Mouse (Mus musculus): ENCODE measurements around the gene Fgf22.

The Fgf22 gene

DNA sequence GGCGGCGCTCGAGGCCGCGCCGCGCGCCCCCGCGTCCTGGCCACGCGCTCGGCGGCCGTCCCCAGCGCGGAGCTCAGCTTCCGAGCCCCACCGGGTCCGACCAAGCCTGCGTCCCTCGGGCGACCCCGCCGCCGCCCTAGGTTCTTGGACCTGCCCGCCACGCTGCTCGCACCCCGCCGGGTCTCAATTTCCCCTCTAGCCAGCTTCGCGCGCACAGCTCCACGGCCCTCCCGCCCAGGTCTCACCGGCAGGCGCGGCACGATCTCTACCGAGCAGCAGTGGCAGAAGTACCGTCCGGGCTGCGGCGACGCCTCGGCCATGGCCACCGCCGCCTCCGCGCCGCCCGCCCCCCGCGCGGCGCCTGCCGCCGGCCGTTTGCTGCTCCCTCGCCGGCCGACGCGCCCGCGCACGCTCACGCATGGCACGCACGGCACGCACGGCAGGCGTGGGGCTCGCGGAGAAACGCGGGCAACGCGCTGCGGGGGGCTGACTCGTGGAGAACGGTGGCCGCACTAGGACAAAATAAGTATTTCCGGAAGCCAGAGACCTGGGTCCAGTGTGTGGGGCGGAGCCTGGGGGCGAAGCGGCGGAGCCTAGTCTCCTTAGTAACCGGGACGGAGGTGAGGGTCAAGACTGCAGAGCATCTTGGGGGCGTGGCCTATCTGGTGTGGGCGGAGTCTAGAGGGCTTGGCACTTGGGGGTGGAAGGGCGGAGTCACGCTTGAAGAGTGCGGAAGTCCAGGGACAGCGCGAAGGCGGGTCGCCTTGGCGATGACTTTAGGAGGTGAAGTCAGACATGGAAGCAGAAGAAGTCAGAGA is 11.8 kb downstream of the Fgf22 start, which contains the start of gene Rnf126:
Gene Rnf126, minus strand, starts transcription at position 445 of the 818 bp plus-strand sequence.
- peak; percentile 99 to 100 for DNase-seq (ENCODE audit: low spot score in 2 of 2)

DNA sequence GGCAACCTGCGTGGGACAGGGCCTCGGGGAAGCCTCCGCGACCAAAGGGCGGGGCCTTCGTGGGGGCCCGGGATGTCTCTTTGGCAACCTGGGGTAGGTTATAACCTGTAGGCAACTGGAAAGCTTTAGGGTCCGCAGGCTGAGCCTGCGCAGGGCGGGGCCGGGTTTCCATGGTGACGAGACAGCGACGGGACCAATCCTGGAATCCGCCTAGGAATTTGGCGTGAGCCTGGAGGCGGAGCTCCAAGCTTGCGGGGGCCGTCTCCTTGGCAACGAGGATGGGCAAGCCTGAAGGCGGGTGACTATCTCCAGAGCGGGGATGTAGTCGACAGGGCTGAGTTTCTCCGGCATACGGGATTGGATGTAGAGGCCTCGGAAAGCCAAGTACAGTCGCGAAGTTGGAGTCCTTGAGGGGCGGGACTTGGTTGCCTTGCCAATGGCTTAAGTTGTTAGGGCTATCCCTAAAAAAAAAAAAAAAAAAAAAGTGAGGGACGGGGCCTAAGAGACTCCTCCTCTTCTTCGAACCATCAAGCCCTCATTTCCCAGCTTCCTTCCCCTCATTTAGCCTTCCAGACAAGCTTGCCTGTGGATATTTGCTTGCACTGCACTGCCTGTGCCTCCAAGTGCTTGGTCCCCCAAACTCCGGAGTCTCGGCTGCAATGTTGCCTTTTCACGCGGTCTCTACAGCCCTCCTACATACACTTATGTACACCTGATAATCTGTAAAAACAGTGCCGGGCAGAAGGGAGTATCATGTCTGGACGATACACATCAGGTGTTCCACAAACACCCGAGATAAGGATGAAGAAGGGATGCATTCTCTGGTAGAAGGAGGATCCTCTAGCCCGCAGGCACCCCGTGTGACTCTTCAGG is 12.7 kb downstream of the Fgf22 start:
- peak; percentile 91 to 95 for DNase-seq (ENCODE audit: low spot score in 2 of 2)

DNA sequence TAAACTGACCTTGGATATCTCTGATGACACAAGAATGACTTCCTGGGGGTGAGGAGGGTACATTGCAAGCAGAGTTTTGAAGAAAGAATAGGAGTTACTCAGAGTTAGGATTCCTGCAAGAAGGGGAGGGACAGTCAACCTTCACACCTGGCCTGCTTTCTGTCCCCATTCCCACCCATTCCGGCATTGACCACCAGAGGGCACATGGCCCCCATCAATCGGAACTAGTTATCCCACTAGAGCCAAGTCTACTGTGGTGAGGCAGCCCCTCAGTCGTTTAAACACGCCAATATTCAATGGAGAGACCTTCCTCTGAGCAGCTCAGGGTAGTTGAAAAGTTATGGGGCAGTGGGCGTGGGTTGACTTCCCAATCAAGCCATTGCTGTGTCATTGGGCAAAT is 13.5 kb downstream of the Fgf22 start:
- DNase-seq (ENCODE audit: low spot score in 2 of 2) = peak; percentile 55 to 75

DNA sequence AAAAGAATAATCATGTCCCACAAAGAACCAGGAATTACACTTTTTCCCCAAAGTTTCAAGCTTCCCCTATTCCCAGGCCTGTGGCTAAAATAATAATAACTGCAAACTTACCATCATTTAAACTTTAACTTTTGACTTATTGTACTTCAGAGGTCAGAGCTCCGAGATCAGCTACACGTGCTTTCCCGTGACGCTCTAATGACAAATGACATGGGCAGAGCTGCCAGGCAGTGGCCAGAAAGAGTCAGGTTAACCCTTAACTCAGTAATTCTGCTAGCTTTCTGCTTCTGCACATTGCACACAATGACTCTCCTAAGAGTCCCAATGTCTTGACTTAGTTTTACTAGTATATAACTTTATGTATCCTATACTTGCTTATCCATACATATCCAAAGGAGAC is 14.5 kb downstream of the Fgf22 start:
- no peak for DNase-seq (ENCODE audit: low spot score in 2 of 2)

DNA sequence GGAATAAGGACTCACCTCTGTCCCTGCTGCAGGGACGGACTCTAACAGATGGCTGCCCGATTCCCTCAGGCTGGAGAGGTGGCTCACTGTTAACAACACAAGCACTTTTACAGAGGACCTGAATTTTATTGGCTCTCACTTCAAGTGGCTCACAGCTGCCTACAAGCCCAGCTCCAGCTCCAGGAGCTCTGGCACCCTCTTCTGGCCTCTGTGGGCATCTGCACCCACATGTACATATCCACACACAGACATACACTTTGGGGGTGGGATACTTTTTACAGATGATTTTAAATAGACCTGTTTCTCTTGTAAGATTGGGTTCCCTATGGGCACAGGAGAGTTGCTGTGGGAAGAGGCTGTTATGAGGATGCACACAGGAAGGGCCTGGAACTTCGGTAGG is 17.4 kb downstream of the Fgf22 start:
- DNase-seq (ENCODE audit: low spot score in 2 of 2) = no peak

DNA sequence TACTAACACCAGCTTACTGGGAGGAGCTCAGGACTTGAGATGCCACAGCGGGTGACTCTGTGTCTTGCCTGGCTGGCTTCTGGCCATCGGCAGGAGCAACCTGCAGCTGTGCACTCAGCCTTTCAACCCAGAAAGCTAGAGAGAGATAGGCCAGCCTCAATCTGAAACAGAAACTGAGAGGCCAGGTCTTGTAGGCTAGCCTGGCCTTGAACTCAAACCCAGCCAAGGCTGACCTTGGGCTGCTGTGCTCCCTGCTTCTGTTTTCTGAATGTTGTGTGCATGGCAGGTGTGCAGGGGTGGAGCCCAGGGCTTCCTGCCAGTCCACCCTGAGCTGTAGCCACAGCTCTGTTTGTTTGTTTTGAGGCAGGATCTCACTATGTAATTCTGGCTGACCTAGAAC is 18.3 kb downstream of the Fgf22 start:
- peak in 1 of 2 experiments; percentile 15 for DNase-seq (ENCODE audit: low spot score in 2 of 2)

DNA sequence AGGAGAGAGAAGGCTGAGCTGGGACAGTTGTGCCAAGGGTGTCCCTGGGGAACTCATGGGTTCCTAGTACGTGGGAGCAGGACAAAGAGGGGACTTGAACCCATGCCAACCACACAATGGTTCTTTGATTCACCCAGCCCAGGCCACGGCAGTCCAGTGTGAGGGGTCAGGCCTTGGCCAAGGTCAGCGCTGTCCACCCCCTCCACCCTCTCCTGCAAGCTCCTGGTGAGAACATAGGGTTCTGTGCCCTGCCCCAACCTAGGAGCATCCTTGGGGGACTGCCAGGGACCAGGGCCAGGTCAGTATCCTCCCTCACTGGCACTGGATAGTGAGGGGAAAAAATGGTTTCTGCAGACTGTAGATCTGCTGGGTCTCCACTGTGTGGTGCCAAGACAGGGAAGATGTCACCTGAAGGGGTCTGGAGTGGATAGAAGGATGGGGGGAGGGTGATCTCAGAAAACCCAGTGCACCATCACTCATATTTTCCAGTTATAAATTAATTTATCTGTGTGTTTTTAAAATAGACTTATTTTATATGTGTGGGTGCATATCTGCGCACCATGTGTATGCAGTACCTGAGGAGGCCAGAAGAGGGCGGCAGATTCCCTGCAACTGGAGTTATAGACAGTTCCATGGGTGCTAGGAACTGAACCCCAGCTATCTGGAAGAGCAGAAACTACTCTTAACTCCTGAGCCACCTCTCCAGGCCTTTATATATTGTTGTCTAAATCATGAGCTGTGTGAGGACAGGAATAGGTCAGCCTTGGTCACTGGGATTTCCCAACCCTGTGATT is 19.8 kb downstream of the Fgf22 start:
- DNase-seq (ENCODE audit: low spot score in 2 of 2) = peak in 1 of 2 experiments; percentile 47

DNA sequence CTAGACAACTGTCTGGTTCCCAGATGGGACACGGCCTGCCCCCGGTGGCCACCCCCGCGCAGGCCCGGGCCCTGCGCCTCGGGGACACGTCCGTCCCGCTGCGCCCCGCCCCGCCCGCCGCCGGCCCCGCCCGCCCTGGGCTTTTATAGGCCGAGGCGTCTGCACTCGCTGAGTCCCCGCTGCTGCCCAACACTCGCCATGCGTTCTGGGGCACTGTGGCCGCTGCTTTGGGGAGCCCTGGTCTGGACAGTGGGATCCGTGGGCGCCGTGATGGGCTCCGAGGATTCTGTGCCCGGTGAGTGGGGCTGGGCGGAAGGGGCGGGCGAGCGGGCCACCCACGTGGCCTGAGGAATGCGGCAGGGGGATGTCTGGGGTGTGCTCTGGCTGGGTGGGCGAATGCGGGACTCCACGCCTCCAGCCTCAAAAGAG is 22.2 kb downstream of the Fgf22 start, which contains the start of gene Fstl3:
Gene Fstl3, plus strand, starts transcription at position 170 of the 429 bp plus-strand sequence.
- DNase-seq (ENCODE audit: low spot score in 2 of 2) = no peak

DNA sequence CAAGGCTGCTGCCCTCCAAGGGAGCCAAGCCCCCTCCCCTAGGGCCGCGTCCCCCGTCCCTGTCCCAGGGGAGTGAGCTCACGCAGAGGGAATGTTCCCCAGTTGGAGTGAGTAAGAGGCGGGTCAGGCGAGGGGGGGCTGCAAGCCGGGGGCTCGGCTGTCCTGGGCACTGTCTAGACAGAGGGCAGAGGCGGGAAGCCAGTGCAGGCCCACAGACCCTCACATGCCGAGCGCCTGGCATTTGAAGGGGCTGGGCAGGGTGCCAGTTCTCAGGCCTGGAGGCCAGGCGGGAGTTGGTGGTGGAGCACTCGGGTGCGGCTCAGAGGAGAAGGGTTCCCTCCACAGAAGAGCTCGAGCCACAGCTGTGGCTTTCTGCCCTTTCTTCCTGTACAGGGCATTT is 23.1 kb downstream of the Fgf22 start:
- DNase-seq (ENCODE audit: low spot score in 2 of 2) = peak; percentile 67 to 70

DNA sequence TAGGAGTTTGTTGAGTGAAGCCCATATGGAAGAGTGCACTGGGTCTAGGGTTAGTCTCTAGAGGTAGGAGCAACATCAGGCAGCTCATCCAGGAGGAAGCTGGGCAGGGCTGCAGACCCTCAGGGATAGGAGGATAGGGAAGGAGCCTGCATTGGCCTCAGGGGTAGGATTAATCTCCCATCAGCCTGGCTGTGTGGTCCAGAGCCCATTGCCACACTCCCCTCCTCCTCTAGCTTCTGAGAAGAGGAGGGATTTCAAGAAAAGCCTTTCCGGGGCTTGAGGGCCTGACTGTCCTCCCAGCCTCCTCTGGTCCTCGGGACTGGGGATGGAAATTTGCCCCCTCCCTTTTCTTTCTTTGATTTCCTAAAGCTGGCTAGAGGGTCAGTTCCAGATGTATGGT is 24.3 kb downstream of the Fgf22 start:
- no peak for DNase-seq (ENCODE audit: low spot score in 2 of 2)

DNA sequence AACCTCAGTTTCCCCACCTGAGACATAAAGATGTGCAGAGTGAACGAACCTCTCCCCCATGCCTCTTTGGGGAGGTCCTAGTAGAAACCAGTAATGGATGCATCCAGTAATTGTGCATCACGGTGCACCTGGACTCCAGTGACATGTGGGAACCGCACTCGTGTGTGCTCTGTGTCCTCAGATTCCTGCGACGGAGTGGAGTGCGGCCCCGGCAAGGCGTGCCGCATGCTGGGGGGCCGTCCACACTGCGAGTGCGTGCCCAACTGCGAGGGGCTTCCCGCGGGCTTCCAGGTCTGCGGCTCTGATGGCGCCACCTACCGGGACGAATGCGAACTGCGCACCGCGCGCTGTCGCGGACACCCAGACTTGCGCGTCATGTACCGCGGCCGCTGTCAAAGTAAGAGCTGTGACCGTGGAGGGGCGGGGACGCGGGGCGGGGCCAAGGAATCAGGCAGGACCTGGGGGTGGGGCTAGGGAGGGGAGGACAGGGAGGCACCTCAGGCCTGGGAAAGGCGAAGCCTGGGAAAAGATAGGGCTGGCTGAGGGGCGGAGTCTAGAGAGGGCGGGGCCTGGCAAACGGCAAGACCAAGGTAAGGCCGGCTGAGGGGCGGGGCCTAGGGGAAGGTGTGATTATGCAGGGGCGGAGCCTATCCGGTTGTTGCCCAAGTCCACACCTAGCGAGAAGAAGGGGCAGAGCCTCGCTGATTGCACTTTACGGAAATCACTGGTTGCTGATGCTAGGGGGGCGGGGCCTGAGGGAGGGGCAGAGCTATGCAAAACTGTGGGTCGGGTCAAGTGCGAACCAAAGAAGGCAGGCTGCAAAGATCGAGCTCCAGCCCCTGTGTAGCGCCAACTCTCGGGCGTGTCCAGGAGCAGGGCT is 25.1 kb downstream of the Fgf22 start:
- DNase-seq (ENCODE audit: low spot score in 2 of 2) = peak; percentile 95

DNA sequence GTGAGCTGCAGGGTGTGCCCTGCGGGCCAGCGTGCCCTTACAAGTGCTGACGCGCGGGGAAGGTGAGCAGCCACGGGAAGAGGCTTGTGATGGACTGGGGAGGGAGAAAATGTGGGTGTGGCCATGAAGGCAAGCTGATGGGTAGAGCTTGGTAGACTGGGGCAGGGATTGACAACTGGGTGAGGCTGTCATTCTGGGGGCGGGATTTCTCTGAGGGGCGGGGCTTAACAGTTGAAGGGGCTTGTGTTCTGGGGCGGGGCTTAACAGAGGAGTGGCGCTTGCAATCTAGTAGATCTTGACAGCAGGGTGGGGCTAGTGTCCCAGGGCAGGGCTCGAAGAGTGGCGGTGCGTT is 25.8 kb downstream of the Fgf22 start:
- DNase-seq (ENCODE audit: low spot score in 2 of 2) = no peak

DNA sequence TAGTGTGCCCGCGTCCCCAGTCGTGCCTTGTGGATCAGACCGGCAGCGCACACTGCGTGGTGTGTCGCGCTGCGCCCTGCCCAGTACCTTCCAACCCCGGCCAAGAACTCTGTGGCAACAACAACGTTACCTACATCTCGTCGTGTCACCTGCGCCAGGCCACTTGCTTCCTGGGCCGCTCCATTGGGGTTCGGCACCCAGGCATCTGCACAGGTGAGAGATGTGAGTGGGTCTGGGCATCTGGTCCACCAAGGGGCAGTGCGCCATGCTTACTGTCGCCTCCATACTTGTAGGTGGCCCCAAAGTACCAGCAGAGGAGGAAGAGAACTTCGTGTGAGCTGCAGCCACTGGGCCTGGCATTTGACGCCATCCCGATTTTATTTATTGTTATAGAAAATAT is 26.3 kb downstream of the Fgf22 start:
- DNase-seq (ENCODE audit: low spot score in 2 of 2) = no peak

DNA sequence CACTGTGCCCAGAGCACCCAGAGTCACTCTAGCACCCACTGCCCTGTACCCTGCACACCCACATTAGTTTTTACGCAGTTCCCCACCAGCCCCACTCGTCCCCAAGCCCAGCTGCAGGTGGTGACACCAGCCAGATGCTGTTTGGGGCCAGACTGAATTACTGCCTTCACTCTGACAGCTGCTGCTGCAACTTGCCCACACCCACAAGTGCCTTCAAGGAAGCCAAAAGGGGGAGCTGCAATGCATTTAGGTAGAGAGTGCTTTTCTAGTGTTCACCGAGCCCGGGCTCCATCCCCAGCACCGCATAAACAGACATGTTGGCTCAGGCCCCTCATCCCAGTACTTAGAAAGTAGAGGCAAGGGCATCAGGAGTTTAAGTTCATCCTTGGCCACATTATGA is 27.1 kb downstream of the Fgf22 start:
- DNase-seq (ENCODE audit: low spot score in 2 of 2) = no peak

DNA sequence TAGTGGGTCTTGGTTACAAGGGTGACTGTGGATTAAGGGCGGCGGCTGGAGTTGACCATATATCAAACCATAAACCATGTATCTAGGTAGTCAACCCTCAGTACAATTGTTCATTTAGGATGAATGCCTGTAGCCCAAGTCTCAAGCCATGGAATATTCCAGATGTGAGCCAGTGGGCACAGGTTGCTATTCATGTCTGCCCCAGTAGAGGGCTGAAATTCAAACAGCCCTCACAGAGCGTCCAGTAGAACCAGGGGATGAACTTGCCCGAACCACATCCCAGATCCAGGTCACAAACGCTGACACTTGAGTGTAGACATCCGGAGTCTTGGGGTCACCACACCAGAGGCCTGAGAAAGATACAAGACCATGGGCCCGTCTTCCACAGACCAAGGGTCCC is 28.2 kb downstream of the Fgf22 start:
- no peak for DNase-seq (ENCODE audit: low spot score in 2 of 2)

DNA sequence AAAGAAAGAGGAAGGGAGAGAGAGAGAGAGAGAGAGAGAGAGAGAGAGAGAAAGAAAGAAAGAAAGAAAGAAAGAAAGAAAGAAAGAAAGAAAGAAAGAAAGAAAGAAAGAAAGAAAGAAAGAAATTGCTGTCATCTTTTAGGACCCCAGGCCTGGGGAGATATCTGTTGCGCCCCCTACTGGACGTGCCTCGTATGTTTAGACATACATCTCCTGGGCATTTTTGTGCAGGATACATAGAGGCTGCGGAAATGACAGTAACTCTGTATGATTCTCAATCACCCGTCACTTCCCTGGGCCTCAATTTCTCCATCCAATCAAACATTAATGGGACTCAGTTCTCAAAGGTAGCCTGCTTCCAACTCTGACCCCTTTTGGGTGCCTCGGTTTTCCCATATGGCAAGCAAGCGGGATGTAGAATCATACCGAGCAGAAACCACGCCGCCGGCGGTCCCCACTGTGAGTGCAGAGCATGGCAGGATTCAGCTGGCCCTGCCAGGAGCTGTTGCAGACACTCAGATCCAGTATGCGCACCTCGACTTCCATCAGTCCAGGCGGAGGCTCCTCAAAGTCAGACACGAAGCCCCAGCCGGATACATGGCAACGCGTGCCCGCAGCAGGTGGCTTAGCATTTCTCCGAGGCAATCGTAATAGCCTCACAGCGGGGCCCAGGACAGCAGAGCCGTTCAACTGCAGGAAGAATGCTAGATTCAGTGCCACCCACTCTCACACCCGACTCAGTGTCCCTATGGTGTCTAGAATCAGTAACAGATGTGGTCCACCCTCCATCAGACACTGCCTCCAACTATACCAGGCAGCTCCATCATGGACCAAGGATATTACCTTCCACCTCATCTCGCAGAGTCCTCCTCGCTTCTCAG is 29.3 kb downstream of the Fgf22 start:
- DNase-seq (ENCODE audit: low spot score in 2 of 2) = no peak

DNA sequence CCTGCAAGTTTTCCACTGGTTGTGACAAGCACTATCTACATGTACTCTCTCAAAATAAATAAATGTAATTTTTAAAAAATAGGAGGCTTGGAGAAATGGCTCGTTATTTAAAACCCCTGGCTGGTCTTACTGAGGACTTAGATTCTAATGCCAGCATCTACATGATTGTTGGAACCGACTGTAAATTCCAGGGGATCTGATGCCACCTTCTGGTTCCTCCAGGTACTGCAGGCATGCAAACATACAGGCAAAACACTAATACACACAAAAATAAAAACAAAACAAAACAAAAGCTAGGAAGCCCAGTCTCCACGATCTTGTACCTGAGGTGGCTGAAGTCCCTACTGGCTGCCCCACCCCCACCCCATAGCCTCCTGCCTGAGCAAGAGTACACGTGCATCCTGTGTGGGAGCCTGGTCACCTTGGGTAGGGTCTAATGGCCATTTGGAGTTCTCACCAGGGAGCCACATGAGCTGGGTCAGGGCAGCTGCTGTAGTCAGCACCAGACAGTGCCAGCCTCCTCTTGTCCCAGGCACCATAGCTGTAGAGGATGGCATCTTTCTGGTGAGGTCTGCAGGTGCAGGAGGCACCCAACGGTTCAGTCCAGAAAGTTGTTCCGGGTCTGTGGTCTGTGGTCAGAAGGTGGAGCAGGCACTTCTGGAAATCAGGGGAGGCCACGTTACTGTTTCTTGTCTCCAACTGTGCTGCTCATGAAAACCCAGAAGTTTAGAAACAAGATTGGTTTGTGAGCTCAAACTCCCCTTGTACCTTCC is 33.7 kb downstream of the Fgf22 start:
- DNase-seq (ENCODE audit: low spot score in 2 of 2) = peak; percentile 57 to 82

DNA sequence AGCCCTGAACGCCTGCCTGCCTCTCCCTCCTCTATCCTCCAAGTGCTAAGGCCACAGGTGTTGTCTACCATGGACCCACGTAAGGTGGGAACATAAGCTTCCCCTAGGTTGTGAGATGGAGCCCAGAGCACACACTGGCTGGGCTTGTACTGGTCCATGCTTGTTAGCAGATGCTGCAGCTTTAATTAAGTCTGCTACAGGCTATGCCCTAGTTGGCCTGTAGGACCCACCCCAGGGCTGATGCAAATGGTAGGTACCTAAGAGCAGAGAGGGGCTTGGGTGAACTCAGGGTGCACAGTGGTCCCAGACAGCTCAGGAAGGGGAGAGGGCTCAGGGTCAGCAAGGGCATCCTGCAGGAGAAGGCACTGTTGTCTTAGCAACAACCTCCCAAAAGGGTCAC is 34.7 kb downstream of the Fgf22 start:
- DNase-seq (ENCODE audit: low spot score in 2 of 2) = no peak

DNA sequence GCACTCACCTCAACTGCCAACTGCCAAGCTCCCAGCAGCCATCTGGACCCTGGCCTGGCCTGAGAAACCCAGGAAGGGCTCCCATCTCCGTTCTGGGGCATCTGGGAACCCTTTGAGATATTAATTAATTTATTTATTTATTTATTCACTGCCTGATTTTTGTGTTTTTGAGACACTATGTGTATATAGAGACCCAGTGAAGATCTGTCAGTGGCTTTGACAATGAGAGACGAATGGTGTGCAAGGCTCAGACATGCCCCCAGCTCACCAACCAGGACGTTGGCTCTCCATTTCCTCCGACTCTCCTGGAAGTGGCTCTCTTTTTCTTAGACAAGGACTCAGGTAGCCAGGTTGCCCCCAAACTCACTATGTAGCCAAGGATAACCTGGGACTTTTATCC is 36.0 kb downstream of the Fgf22 start, which contains the start of gene Prss57:
Gene Prss57, minus strand, starts transcription at position 101 of the 400 bp plus-strand sequence.
- no peak for DNase-seq (ENCODE audit: low spot score in 2 of 2)
